Mouse (Mus musculus): ENCODE measurements at regions not wholly inside any gene's neighbourhood (a gene's known extent, or its start where the extent isn't known, plus 50 kb on each side); places are given as distances from the start of the nearest gene placed in this dataset.

- no peak overlapping the region for H3K9ac ChIP-seq (ENCODE audit: low read length)
- H3K27ac ChIP-seq (ENCODE audit: low read depth, low read length) = no peak overlapping the region
- DNase-seq (ENCODE audit: low spot score) = no peak
- H3K4me3 ChIP-seq (ENCODE audit: low read depth, low read length) = no peak overlapping the region
- no peaks in the 10 kb centered on the region for H3K4me1 ChIP-seq (ENCODE audit: control insufficient read depth, insufficient read depth, low read length)
- no peak overlapping the region for H3K4me2 ChIP-seq (ENCODE audit: low read depth)
- no peaks in the 10 kb centered on the region for H3K9me3 ChIP-seq (ENCODE audit: control insufficient read depth, low read length)
- no peak for ATAC-seq (ENCODE audit: insufficient read depth, low FRiP score, low TSS enrichment)
- 71% methylated on average over 4 of the region's 4 CpGs for WGBS
- no peaks in the 10 kb centered on the region for H3K36me3 ChIP-seq (ENCODE audit: control insufficient read depth, insufficient read depth, low read length)
- no peaks in the 10 kb centered on the region for H3K27me3 ChIP-seq (ENCODE audit: control insufficient read depth, insufficient read depth, low read length)
Measured at GRCm38 (mm10) chr1:88780262-88780661, 78.2 kb upstream of the Arl4c start.

- Histone ChIP-seq H3K4me3 (ENCODE audit: low read depth, low read length) (no peak overlapping the region), H3K9me3 (ENCODE audit: control insufficient read depth, low read length) (no peaks in the 10 kb centered on the region), H3K4me1 (ENCODE audit: control insufficient read depth, insufficient read depth, low read length) (no peaks in the 10 kb centered on the region), H3K27me3 (ENCODE audit: control insufficient read depth, insufficient read depth, low read length) (no peaks in the 10 kb centered on the region), H3K27ac (ENCODE audit: low read depth, low read length) (no peak overlapping the region), H3K9ac (ENCODE audit: low read length) (no peak overlapping the region), H3K4me2 (ENCODE audit: low read depth) (no peak overlapping the region), H3K36me3 (ENCODE audit: control insufficient read depth, insufficient read depth, low read length) (no peaks in the 10 kb centered on the region)
- DNase-seq (ENCODE audit: low spot score) = no peak
- whole genome bisulfite sequencing = 91% methylated on average over 4 of the region's 4 CpGs
- no peak for ATAC-seq (ENCODE audit: insufficient read depth, low FRiP score, low TSS enrichment)
Measured at GRCm38 (mm10) chr1:88783083-88783482, 81.1 kb upstream of the Arl4c start.

- ATAC-seq (ENCODE audit: insufficient read depth, low FRiP score, low TSS enrichment) (no peak), DNase-seq (ENCODE audit: low spot score) (no peak)
- 68% methylated on average over 4 of the region's 5 CpGs for WGBS
- Histone ChIP-seq H3K36me3 (ENCODE audit: control insufficient read depth, insufficient read depth, low read length) (no peaks in the 10 kb centered on the region), H3K9ac (ENCODE audit: low read length) (no peak overlapping the region), H3K4me1 (ENCODE audit: control insufficient read depth, insufficient read depth, low read length) (no peaks in the 10 kb centered on the region), H3K27ac (ENCODE audit: low read depth, low read length) (no peak overlapping the region), H3K27me3 (ENCODE audit: control insufficient read depth, insufficient read depth, low read length) (no peaks in the 10 kb centered on the region), H3K9me3 (ENCODE audit: control insufficient read depth, low read length) (no peaks in the 10 kb centered on the region), H3K4me3 (ENCODE audit: low read depth, low read length) (no peak overlapping the region), H3K4me2 (ENCODE audit: low read depth) (no peak overlapping the region)
Measured at GRCm38 (mm10) chr1:88784866-88785620, 83.0 kb upstream of the Arl4c start.

GRCm38 (mm10) chr1:88786066-88786465 is 84.0 kb upstream of the Arl4c start:
- Histone ChIP-seq H3K9ac (ENCODE audit: low read length) (no peak overlapping the region), H3K36me3 (ENCODE audit: control insufficient read depth, insufficient read depth, low read length) (no peaks in the 10 kb centered on the region), H3K27me3 (ENCODE audit: control insufficient read depth, insufficient read depth, low read length) (no peaks in the 10 kb centered on the region), H3K4me3 (ENCODE audit: low read depth, low read length) (no peak overlapping the region), H3K27ac (ENCODE audit: low read depth, low read length) (no peak overlapping the region), H3K9me3 (ENCODE audit: control insufficient read depth, low read length) (no peaks in the 10 kb centered on the region), H3K4me1 (ENCODE audit: control insufficient read depth, insufficient read depth, low read length) (no peaks in the 10 kb centered on the region), H3K4me2 (ENCODE audit: low read depth) (no peak overlapping the region)
- no peak for ATAC-seq (ENCODE audit: insufficient read depth, low FRiP score, low TSS enrichment)
- 93% methylated on average over 14 of the region's 14 CpGs for WGBS
- no peak for DNase-seq (ENCODE audit: low spot score)

GRCm38 (mm10) chr1:88790674-88791073 is 88.7 kb upstream of the Arl4c start:
- Histone ChIP-seq H3K4me1 (ENCODE audit: control insufficient read depth, insufficient read depth, low read length) (no peaks in the 10 kb centered on the region), H3K27ac (ENCODE audit: low read depth, low read length) (no peak overlapping the region), H3K4me2 (ENCODE audit: low read depth) (no peak overlapping the region), H3K36me3 (ENCODE audit: control insufficient read depth, insufficient read depth, low read length) (no peaks in the 10 kb centered on the region), H3K27me3 (ENCODE audit: control insufficient read depth, insufficient read depth, low read length) (no peaks in the 10 kb centered on the region), H3K9ac (ENCODE audit: low read length) (no peak overlapping the region), H3K4me3 (ENCODE audit: low read depth, low read length) (no peak overlapping the region), H3K9me3 (ENCODE audit: control insufficient read depth, low read length) (no peaks in the 10 kb centered on the region)
- ATAC-seq (ENCODE audit: insufficient read depth, low FRiP score, low TSS enrichment) (no peak), DNase-seq (ENCODE audit: low spot score) (no peak)
- 85% methylated on average over 7 of the region's 7 CpGs for WGBS

GRCm38 (mm10) chr1:88794926-88795325 is 92.9 kb upstream of the Arl4c start:
- H3K27me3 ChIP-seq (ENCODE audit: control insufficient read depth, insufficient read depth, low read length) = no peaks in the 10 kb centered on the region
- WGBS = 89% methylated on average over 10 of the region's 10 CpGs
- no peaks in the 10 kb centered on the region for H3K36me3 ChIP-seq (ENCODE audit: control insufficient read depth, insufficient read depth, low read length)
- H3K9ac ChIP-seq (ENCODE audit: low read length) = no peak overlapping the region
- H3K9me3 ChIP-seq (ENCODE audit: control insufficient read depth, low read length) = no peaks in the 10 kb centered on the region
- no peak overlapping the region for H3K4me3 ChIP-seq (ENCODE audit: low read depth, low read length)
- H3K4me2 ChIP-seq (ENCODE audit: low read depth) = no peak overlapping the region
- H3K27ac ChIP-seq (ENCODE audit: low read depth, low read length) = no peak overlapping the region
- DNase-seq (ENCODE audit: low spot score) = no peak
- ATAC-seq (ENCODE audit: insufficient read depth, low FRiP score, low TSS enrichment) = no peak
- 0 out of 2 replicates have a peak, but pooled peaks cover 1% of the 10 kb centered on the region for H3K4me1 ChIP-seq (ENCODE audit: control insufficient read depth, insufficient read depth, low read length)

- Histone ChIP-seq H3K9ac (ENCODE audit: low read length) (no peak overlapping the region), H3K4me1 (ENCODE audit: control insufficient read depth, insufficient read depth, low read length) (0 out of 2 replicates have a peak, but pooled peaks cover 2% of the 10 kb centered on the region), H3K4me2 (ENCODE audit: low read depth) (no peak overlapping the region), H3K27ac (ENCODE audit: low read depth, low read length) (no peak overlapping the region), H3K4me3 (ENCODE audit: low read depth, low read length) (no peak overlapping the region), H3K27me3 (ENCODE audit: control insufficient read depth, insufficient read depth, low read length) (no peaks in the 10 kb centered on the region), H3K36me3 (ENCODE audit: control insufficient read depth, insufficient read depth, low read length) (no peaks in the 10 kb centered on the region), H3K9me3 (ENCODE audit: control insufficient read depth, low read length) (no peaks in the 10 kb centered on the region)
- WGBS = 76% methylated on average over 14 of the region's 14 CpGs
- DNase-seq (ENCODE audit: low spot score) (no peak), ATAC-seq (ENCODE audit: insufficient read depth, low FRiP score, low TSS enrichment) (no peak)
Measured at GRCm38 (mm10) chr1:88798473-88798872, 96.5 kb upstream of the Arl4c start.

- no peak overlapping the region for H3K27ac ChIP-seq (ENCODE audit: low read depth, low read length)
- no peak overlapping the region for H3K4me2 ChIP-seq (ENCODE audit: low read depth)
Measured at GRCm38 (mm10) chr1:88798874-88799273, 96.9 kb upstream of the Arl4c start.

GRCm38 (mm10) chr1:88799343-88799742 is 97.3 kb upstream of the Arl4c start:
- no peaks in the 10 kb centered on the region for H3K36me3 ChIP-seq (ENCODE audit: control insufficient read depth, insufficient read depth, low read length)
- H3K4me2 ChIP-seq (ENCODE audit: low read depth) = no peak overlapping the region
- H3K4me1 ChIP-seq (ENCODE audit: control insufficient read depth, insufficient read depth, low read length) = 0 out of 2 replicates have a peak, but pooled peaks cover 2% of the 10 kb centered on the region
- DNase-seq (ENCODE audit: low spot score) (no peak), ATAC-seq (ENCODE audit: insufficient read depth, low FRiP score, low TSS enrichment) (no peak)
- no peak overlapping the region for H3K27ac ChIP-seq (ENCODE audit: low read depth, low read length)
- no peak overlapping the region for H3K4me3 ChIP-seq (ENCODE audit: low read depth, low read length)
- no peaks in the 10 kb centered on the region for H3K27me3 ChIP-seq (ENCODE audit: control insufficient read depth, insufficient read depth, low read length)
- no peak overlapping the region for H3K9ac ChIP-seq (ENCODE audit: low read length)
- no peaks in the 10 kb centered on the region for H3K9me3 ChIP-seq (ENCODE audit: control insufficient read depth, low read length)
- 21% methylated on average over 7 of the region's 7 CpGs for WGBS

More at GRCm38 (mm10) chr1:88798874-88799273, 96.9 kb upstream of the Arl4c start:
- no peak for ATAC-seq (ENCODE audit: insufficient read depth, low FRiP score, low TSS enrichment)
- no peaks in the 10 kb centered on the region for H3K36me3 ChIP-seq (ENCODE audit: control insufficient read depth, insufficient read depth, low read length)
- no peaks in the 10 kb centered on the region for H3K27me3 ChIP-seq (ENCODE audit: control insufficient read depth, insufficient read depth, low read length)
- H3K9me3 ChIP-seq (ENCODE audit: control insufficient read depth, low read length) = no peaks in the 10 kb centered on the region
- no peak overlapping the region for H3K4me3 ChIP-seq (ENCODE audit: low read depth, low read length)
- no peak overlapping the region for H3K9ac ChIP-seq (ENCODE audit: low read length)
- 0 out of 2 replicates have a peak, but pooled peaks cover 2% of the 10 kb centered on the region for H3K4me1 ChIP-seq (ENCODE audit: control insufficient read depth, insufficient read depth, low read length)
- DNase-seq (ENCODE audit: low spot score) = no peak
- 41% methylated on average over 8 of the region's 8 CpGs for WGBS
